Mouse (Mus musculus) stomach, embryonic 14.5 days (tissue): ENCODE results near the gene Elavl2. TPM values are rescaled to one million over a fixed set of nuclear protein-coding genes. Genes with fewer than 3 reads are reported as not detected.
"Not testable (repeated sequence)": the region's sequence is repeated elsewhere in the genome, so short reads cannot be mapped to it uniquely, and the experiment has no call there.

Experiments
- ATAC-seq: fragments of 200-750 bp; cut with Nextera tagmentation; 2 replicates; pipeline ENCODE4 v1.8.0; 2017; ENCODE audit warnings: low read depth, moderate TSS enrichment; ENCODE audit not compliant: insufficient number of reproducible peaks, insufficient read depth, low FRiP score
- H3K27ac ChIP-seq: fragments of 300-500 bp; sonication (generic); 2 replicates; pipeline ENCODE4 v1.5.1; 2014; ENCODE audit warnings: mild to moderate bottlenecking, low read length, moderate library complexity, mixed read lengths
- H3K27me3 ChIP-seq: fragments of 300-500 bp; sonication (generic); 2 replicates; pipeline ENCODE4 v1.6.1; 2014; ENCODE audit warnings: low read length, control low read depth, mixed read lengths; ENCODE audit not compliant: control insufficient read depth, insufficient read depth
- H3K36me3 ChIP-seq: fragments of 300-500 bp; sonication (generic); 2 replicates; pipeline ENCODE4 v1.6.1; 2014; ENCODE audit warnings: mild to moderate bottlenecking, control low read depth, low read length, moderate library complexity, mixed read lengths; ENCODE audit not compliant: control insufficient read depth, insufficient read depth
- H3K4me1 ChIP-seq: fragments of 300-500 bp; sonication (generic); 2 replicates; pipeline ENCODE4 v1.6.1; 2014; ENCODE audit warnings: low read length, control low read depth, mixed read lengths; ENCODE audit not compliant: control insufficient read depth, insufficient read depth
- H3K4me2 ChIP-seq: fragments of 300-500 bp; sonication (generic); replicated peaks from 2 replicates; pipeline ENCODE4 v1.6.1; 2014; ENCODE audit warnings: low read depth, low read length, control low read depth
- H3K4me3 ChIP-seq: fragments of 300-500 bp; sonication (generic); 2 replicates; pipeline ENCODE4 v1.5.1; 2014; ENCODE audit warnings: low read depth, low read length, control low read depth
- H3K9ac ChIP-seq: fragments of 300-500 bp; sonication (generic); replicated peaks from 2 replicates; pipeline ENCODE4 v1.6.1; 2014; ENCODE audit warnings: low read depth, mild to moderate bottlenecking, control low read depth, low read length, moderate library complexity, mixed read lengths
- H3K9me3 ChIP-seq: fragments of 300-500 bp; sonication (generic); 2 replicates; pipeline ENCODE4 v1.6.1; 2016; ENCODE audit warnings: low read depth, low read length, control low read depth; ENCODE audit not compliant: control insufficient read depth
- WGBS: fragments of 180-500 bp; shearing (Covaris S2); extraction: QIAGEN DNeasy Blood & Tissue Kit; methylation state at CpG from one replicate; pipeline ENCODE4 v1.1.7; 2014; 5-methylcytosine and 5-hydroxymethylcytosine counted together
- polyA plus RNA-seq: library from polyadenylated mRNA; unstranded; fragments of >200 nt; fragmentation: Nextera tagmentation; extraction: Ambion mirVana; gene quantifications from 2 replicates; pipeline ENCODE4 v1.2.1, GENCODE M21; 2014

The Elavl2 gene
- polyA plus RNA-seq, 1 experiment from 2014 or later: 8.3 TPM

DNA sequence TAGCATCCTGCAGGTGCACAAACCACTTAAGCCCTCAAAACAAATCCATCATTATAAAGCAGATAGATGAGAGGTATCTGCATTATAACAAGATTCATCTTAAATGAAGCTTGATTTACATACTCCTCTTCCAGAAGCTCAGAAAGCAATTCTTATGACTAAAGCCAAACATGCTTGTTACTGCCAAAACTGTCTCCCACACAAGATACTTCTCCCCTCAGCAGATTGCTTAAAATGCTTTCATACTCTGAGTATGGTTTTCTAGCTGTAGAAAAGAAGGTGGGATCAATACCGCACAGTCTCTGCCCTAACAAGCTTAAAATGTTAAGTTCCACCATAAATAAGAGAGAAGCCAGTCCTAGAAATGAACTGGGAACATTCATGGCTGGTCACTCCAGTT is 109.1 kb downstream of the Elavl2 start:
- 74% methylated on average over 1 of the region's 1 CpGs for WGBS
- no peak for ATAC-seq

DNA sequence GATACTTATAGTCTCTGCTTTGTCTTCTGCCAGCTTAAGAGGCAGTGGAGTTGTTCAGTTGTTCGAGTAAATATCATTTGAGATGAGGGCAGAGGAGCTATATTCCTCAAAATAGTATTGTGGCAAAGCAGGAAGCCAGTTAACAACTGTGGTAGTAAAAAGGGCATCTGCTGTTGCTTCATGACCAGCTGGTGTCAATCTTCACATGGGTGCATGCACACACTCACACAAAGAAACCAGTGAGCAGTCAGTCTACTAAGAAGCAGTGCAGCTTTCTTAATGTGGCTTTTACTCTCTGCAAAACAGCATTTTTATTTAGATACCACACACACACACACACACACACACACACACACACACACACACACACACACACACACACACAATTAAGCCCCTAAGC is 110.2 kb downstream of the Elavl2 start:
- no peak for ATAC-seq
- H3K27me3 ChIP-seq: no peaks in the 10 kb centered on the region
- no peaks in the 10 kb centered on the region for H3K36me3 ChIP-seq
- no peaks in the 10 kb centered on the region for H3K4me1 ChIP-seq
- 84% methylated on average over 1 of the region's 1 CpGs for WGBS
- no peak overlapping the region for H3K4me2 ChIP-seq
- no peak overlapping the region for H3K27ac ChIP-seq
- H3K9ac ChIP-seq: no peak overlapping the region
- no peak overlapping the region for H3K4me3 ChIP-seq
- H3K9me3 ChIP-seq: no peaks in the 10 kb centered on the region

More for the DNA sequence above, 109.1 kb downstream of the Elavl2 start:
- no peaks in the 10 kb centered on the region for H3K27me3 ChIP-seq
- H3K9ac ChIP-seq: no peak overlapping the region
- no peaks in the 10 kb centered on the region for H3K4me1 ChIP-seq
- H3K27ac ChIP-seq: no peak overlapping the region
- no peaks in the 10 kb centered on the region for H3K9me3 ChIP-seq
- H3K4me3 ChIP-seq: no peak overlapping the region
- no peaks in the 10 kb centered on the region for H3K36me3 ChIP-seq
- H3K4me2 ChIP-seq: no peak overlapping the region

DNA sequence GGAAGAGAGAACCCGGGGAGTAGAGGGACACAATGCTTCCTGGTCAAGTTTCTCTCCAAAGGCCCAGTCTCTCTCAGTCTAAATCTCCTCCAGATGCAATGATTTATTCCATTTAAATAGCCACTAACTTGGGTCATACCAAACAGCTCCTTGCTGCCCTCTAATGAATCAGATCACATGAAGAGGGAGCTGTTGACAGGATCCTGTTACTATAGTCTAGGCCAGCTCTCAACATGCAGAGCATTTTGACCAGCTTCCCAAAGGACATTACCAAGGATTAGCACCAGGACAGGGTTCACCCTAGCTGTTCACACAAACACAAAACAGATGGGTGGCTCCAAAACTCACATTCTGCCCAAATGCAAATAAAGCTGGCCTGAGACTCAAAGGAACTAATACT is 111.4 kb downstream of the Elavl2 start:
- Histone ChIP-seq H3K9ac (no peak overlapping the region), H3K4me1 (no peaks in the 10 kb centered on the region), H3K27ac (no peak overlapping the region), H3K27me3 (no peaks in the 10 kb centered on the region), H3K4me3 (no peak overlapping the region), H3K4me2 (no peak overlapping the region), H3K9me3 (no peaks in the 10 kb centered on the region), H3K36me3 (no peaks in the 10 kb centered on the region)
- no peak for ATAC-seq
- 61% methylated on average over 1 of the region's 1 CpGs for WGBS

DNA sequence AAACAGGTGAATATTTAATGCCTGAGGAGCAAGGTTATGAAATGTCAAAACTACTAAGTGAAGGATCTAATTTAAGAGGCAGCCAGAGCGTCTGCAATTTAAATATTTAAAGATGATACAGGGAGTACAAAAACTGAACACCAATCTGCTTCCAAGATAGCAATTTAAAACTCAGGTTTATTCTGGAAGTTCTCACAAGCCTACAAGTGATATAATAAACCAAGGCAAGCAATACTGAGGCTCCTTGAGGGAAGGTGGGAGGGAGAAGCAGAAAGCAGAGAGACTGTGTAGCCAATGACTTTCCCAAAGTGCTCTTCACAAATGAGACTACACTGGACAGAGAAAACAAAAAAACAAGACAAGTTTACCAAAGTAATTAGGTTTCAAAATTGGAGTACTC is 132.2 kb downstream of the Elavl2 start:
- WGBS: 76% methylated on average over 1 of the region's 1 CpGs

DNA sequence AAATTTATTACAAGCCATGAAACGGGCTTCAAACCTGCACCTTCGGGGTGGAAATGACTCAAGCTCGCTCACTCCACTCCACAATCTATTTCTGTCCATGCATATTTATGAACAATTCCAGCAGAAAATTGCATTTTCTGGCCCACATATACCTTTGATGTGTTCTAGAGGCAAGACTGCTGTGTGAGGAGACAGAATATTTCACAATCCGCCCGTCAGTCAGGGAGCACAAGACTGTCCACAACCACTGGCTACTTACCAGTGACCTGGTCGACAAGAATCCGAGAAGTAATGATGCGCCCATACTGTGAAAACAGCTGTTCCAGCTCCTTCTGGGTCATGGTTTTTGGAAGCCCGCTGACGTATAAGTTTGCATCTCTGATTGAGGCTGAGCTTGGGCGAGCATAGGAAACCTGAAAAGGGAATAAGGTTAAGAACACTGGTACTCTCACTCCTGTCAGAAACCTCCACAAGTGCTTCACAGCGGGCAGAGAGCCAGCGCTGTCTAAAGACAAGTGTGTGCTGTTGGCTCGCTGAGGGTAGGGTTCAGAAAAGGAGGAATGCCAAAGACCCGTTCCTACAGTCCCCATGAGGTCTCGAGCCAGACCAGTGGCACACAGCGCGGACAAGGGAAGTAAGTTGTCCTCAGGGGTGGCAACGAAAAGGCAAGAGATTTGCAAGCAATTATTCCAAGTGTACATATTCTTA is 136.7 kb downstream of the Elavl2 start:
- Histone ChIP-seq H3K36me3 (no peaks in the 10 kb centered on the region), H3K9ac (no peak overlapping the region), H3K9me3 (no peaks in the 10 kb centered on the region), H3K4me3 (no peak overlapping the region), H3K27me3 (no peaks in the 10 kb centered on the region), H3K4me2 (no peak overlapping the region), H3K4me1 (no peaks in the 10 kb centered on the region), H3K27ac (no peak overlapping the region)
- WGBS: 90% methylated on average over 19 of the region's 19 CpGs
- no peak for ATAC-seq

More for the DNA sequence above, 132.2 kb downstream of the Elavl2 start:
- H3K4me3 ChIP-seq: no peak overlapping the region
- ATAC-seq: no peak
- H3K27ac ChIP-seq: no peak overlapping the region
- no peaks in the 10 kb centered on the region for H3K36me3 ChIP-seq
- H3K4me1 ChIP-seq: no peaks in the 10 kb centered on the region
- H3K4me2 ChIP-seq: no peak overlapping the region
- no peaks in the 10 kb centered on the region for H3K27me3 ChIP-seq
- no peak overlapping the region for H3K9ac ChIP-seq
- H3K9me3 ChIP-seq: no peaks in the 10 kb centered on the region

DNA sequence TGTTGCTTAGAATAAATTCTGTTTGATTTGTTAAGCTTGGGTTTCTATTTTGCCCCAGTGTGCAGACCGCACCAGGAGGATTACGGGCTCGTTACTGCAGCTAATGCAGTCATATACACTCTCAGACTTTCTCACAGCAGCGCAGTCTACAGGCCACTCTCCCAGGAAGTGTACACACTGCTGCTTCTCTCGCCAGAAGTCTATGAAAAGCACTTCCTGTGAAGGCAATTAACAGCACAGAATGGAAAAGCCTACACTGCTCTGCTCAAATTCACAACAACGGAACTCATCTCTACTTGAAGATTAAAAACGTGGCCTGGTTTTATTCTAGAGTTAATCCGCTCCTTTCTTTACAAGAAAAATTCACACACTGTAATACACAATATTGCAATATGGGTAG is 137.7 kb downstream of the Elavl2 start:
- no peak for ATAC-seq
- Histone ChIP-seq H3K9me3 (no peaks in the 10 kb centered on the region), H3K36me3 (no peaks in the 10 kb centered on the region), H3K4me3 (no peak overlapping the region), H3K9ac (no peak overlapping the region), H3K27me3 (no peaks in the 10 kb centered on the region), H3K4me2 (no peak overlapping the region), H3K27ac (no peak overlapping the region), H3K4me1 (no peaks in the 10 kb centered on the region)
- WGBS: 80% methylated on average over 8 of the region's 8 CpGs

DNA sequence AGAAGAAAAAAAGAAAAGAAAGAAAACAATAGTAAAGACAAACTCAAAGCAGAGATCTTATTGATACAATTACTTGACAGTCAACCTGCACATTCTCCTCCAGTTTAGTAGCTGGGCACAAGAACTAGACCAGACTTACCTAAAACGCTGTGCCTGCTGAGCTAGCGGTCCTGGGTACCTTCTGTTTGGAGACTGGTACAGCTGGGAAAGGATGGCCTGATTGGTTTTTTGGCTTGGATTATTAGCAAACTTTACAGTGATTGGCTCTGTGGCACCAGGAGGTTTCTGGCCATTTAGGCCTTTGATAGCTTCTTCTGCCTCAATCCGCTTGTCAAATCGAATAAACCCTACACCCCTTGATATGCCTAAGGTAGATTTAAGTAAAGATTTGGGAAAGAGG is 140.0 kb downstream of the Elavl2 start:
- H3K36me3 ChIP-seq: no peaks in the 10 kb centered on the region
- no peak for ATAC-seq
- no peaks in the 10 kb centered on the region for H3K4me1 ChIP-seq
- no peak overlapping the region for H3K9ac ChIP-seq
- no peak overlapping the region for H3K4me3 ChIP-seq
- WGBS: 97% methylated on average over 4 of the region's 4 CpGs
- no peaks in the 10 kb centered on the region for H3K9me3 ChIP-seq
- H3K4me2 ChIP-seq: no peak overlapping the region
- H3K27ac ChIP-seq: no peak overlapping the region
- H3K27me3 ChIP-seq: no peaks in the 10 kb centered on the region

DNA sequence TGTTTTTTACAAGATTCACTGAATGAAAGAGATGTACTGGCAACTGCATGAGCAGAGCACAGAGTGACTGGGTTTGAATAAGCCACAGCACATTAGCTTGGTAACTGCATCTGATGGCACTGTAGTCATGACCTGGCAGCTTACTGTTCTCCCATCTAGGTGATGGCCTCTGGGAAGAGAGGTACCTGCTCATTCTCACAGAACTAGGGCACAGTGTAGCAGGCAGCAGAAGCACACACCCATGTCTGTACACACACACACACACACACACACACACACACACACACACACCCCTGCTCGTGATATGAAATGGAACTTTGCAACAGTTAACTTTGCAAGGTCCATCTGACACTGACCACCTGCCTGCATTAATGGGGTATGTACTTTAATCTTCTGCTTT is 151.9 kb downstream of the Elavl2 start:
- H3K4me2 ChIP-seq: no peak overlapping the region
- H3K9ac ChIP-seq: no peak overlapping the region
- no peaks in the 10 kb centered on the region for H3K27me3 ChIP-seq
- no peaks in the 10 kb centered on the region for H3K9me3 ChIP-seq
- WGBS: 50% methylated on average over 1 of the region's 1 CpGs
- no peaks in the 10 kb centered on the region for H3K4me1 ChIP-seq
- H3K27ac ChIP-seq: no peak overlapping the region
- no peak for ATAC-seq
- H3K36me3 ChIP-seq: no peaks in the 10 kb centered on the region
- no peak overlapping the region for H3K4me3 ChIP-seq

DNA sequence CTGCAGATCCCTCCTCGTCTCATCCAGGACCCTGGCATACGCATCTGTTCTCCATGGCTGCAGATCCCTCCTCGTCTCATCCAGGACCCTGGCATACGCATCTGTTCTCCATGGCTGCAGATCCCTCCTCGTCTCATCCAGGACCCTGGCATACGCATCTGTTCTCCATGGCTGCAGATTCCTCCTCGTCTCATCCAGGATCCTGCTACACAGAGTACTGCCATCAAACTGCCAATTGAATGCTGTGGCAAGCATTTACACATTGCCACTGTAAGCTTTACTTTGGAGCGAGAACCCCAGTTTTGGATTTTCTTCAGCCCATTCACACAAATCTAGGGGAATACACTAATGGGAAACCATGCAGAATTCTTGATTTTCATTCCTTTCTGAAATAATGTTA is 155.4 kb downstream of the Elavl2 start:
- WGBS: 84% methylated on average over 4 of the region's 8 CpGs

More for the DNA sequence above, 155.4 kb downstream of the Elavl2 start:
- ATAC-seq, H3K9ac ChIP-seq, H3K27me3 ChIP-seq, H3K4me3 ChIP-seq, H3K36me3 ChIP-seq, H3K27ac ChIP-seq, H3K4me2 ChIP-seq, H3K4me1 ChIP-seq, H3K9me3 ChIP-seq: not testable (repeated sequence)
